9 mouse cellular contexts compared by ENCODE assay signal in genomic region chr6:86028150-86028549, GRCm38 (mm10). TPM values are rescaled to one million over a fixed set of nuclear protein-coding genes. Genes with fewer than 3 reads are reported as not detected.
A peak's percentile ranks its signal among the peaks of the same experiment; 100 is the strongest.
DNase-seq lines count a peak whose midpoint lies in the region; ATAC-seq lines count a peak whose summit lies in the region.
"Had no signal": no experiment of that assay in that cellular context is flagged by ENCODE, and none has a peak within 500 bp of the region (broad histone marks: within the 10 kb centered on the region; RNA-seq: fewer than 3 reads in every experiment).

No protein-coding gene starts in this region.

- no peak overlapping the region for H3K27ac ChIP-seq in heart, embryonic 15.5 days
- no peak overlapping the region for H3K27ac ChIP-seq in embryonic facial prominence, embryonic 12.5 days
- H3K27ac ChIP-seq in hindbrain, embryonic 14.5 days: peak overlapping the region; percentile 94
- H3K27ac ChIP-seq in midbrain, embryonic 13.5 days: peak overlapping the region; percentile 97

- H3K4me2 ChIP-seq in heart, embryonic 15.5 days: peak overlapping the region; percentile 95
- peak overlapping the region; percentile 92 for H3K4me2 ChIP-seq in embryonic facial prominence, embryonic 12.5 days (replicated peaks)
- peak overlapping the region; percentile 75 for H3K4me2 ChIP-seq in hindbrain, embryonic 14.5 days (replicated peaks)
- peak overlapping the region; percentile 81 for H3K4me2 ChIP-seq in midbrain, embryonic 13.5 days (replicated peaks)

- peak overlapping the region; percentile 54 for H3K4me3 ChIP-seq in heart, embryonic 15.5 days
- H3K4me3 ChIP-seq in embryonic facial prominence, embryonic 12.5 days: peak overlapping the region; percentile 61
- H3K4me3 ChIP-seq in hindbrain, embryonic 14.5 days (replicated peaks; ENCODE audit: low read length): peak overlapping the region; percentile 65
- H3K4me3 ChIP-seq in midbrain, embryonic 13.5 days (replicated peaks): peak overlapping the region; percentile 84

- DNase-seq in heart, postnatal 14 days: no peak
- DNase-seq in hindbrain, embryonic 14.5 days (ENCODE audit: low spot score): peak; percentile 31
- DNase-seq in urinary bladder, adult 2 months (ENCODE audit: low spot score): no peak
- no peak for DNase-seq in testis, postnatal 10 days (ENCODE audit: low spot score)

- intact Hi-C loops in heart, postnatal 14 days (cut with DNase I): no loop called here

- 64% methylated on average over 2 of the region's 2 CpGs for WGBS in heart, embryonic 15.5 days
- WGBS in embryonic facial prominence, embryonic 12.5 days: 60% methylated on average over 2 of the region's 2 CpGs
- WGBS in hindbrain, embryonic 14.5 days: 56% methylated on average over 2 of the region's 2 CpGs
- WGBS in midbrain, embryonic 13.5 days: 53% methylated on average over 2 of the region's 2 CpGs

- H3K27me3 ChIP-seq in heart, embryonic 15.5 days: peaks cover 40% of the 10 kb centered on the region
- H3K27me3 ChIP-seq in embryonic facial prominence, embryonic 12.5 days: peaks cover 17% of the 10 kb centered on the region
- H3K27me3 ChIP-seq in hindbrain, embryonic 14.5 days (ENCODE audit: control insufficient read depth, insufficient read depth, low read length): no peaks in the 10 kb centered on the region
- 0 out of 2 replicates have a peak, but pooled peaks cover 2% of the 10 kb centered on the region for H3K27me3 ChIP-seq in midbrain, embryonic 13.5 days

- H3K4me1 ChIP-seq in heart, embryonic 15.5 days (replicated peaks): peaks cover 7% of the 10 kb centered on the region
- H3K4me1 ChIP-seq in embryonic facial prominence, embryonic 12.5 days: 0 out of 2 replicates have a peak, but pooled peaks cover 5% of the 10 kb centered on the region
- peaks cover 32% of the 10 kb centered on the region for H3K4me1 ChIP-seq in hindbrain, embryonic 14.5 days (replicated peaks; ENCODE audit: control insufficient read depth, insufficient read depth, low read length)
- H3K4me1 ChIP-seq in midbrain, embryonic 13.5 days (replicated peaks): peaks cover 46% of the 10 kb centered on the region

- no peaks in the 10 kb centered on the region for H3K36me3 ChIP-seq in heart, embryonic 15.5 days
- no peaks in the 10 kb centered on the region for H3K36me3 ChIP-seq in embryonic facial prominence, embryonic 12.5 days
- H3K36me3 ChIP-seq in hindbrain, embryonic 14.5 days (replicated peaks; ENCODE audit: control insufficient read depth, insufficient read depth): no peaks in the 10 kb centered on the region; the same call in none of the 2 replicates
- no peaks in the 10 kb centered on the region for H3K36me3 ChIP-seq in midbrain, embryonic 13.5 days

- no peak overlapping the region for H3K9ac ChIP-seq in heart, embryonic 15.5 days
- H3K9ac ChIP-seq in embryonic facial prominence, embryonic 12.5 days: peak overlapping the region; percentile 72; the same call in 1 of the 2 replicates
- H3K9ac ChIP-seq in hindbrain, embryonic 14.5 days: peak overlapping the region; percentile 94
- H3K9ac ChIP-seq in midbrain, embryonic 13.5 days (replicated peaks): peak overlapping the region; percentile 97

- no peak for ATAC-seq in heart, embryonic 15.5 days (replicated peaks; ENCODE audit: insufficient number of reproducible peaks, insufficient read depth, low FRiP score, low read depth)
- no peak for ATAC-seq in embryonic facial prominence, embryonic 12.5 days (ENCODE audit: insufficient number of reproducible peaks, insufficient read depth, low FRiP score, low TSS enrichment)
- peak; percentile 41; the same call in 1 of the 2 replicates for ATAC-seq in hindbrain, embryonic 14.5 days (ENCODE audit: low FRiP score)
- peak; percentile 59 for ATAC-seq in midbrain, embryonic 13.5 days
- no peak for ATAC-seq in granulocyte monocyte progenitor cell, adult 5-6 weeks (replicated peaks; ENCODE audit: poor library complexity, severe bottlenecking)

- H3K9me3 ChIP-seq in heart, embryonic 15.5 days (replicated peaks): no peaks in the 10 kb centered on the region
- H3K9me3 ChIP-seq in embryonic facial prominence, embryonic 12.5 days: no peaks in the 10 kb centered on the region
- no peaks in the 10 kb centered on the region for H3K9me3 ChIP-seq in hindbrain, embryonic 14.5 days (ENCODE audit: control insufficient read depth, low read length)
- H3K9me3 ChIP-seq in midbrain, embryonic 13.5 days: no peaks in the 10 kb centered on the region

RNA-seq across cellular contexts. Expression of gene Add2, which starts 0.3 kb away (rescaled TPM):
- 1.6 and 5.0 TPM in 2 replicates for polyA plus RNA-seq in heart, embryonic 15.5 days (2015; fragmentation: Nextera tagmentation; extraction: Ambion mirVana)
- 1 to 10 TPM in 1 of 2 experiments, under 1 TPM in 1; 0.68 to 1.0 TPM for total RNA-seq in heart, postnatal 14 days (2021)
- polyA plus RNA-seq in embryonic facial prominence, embryonic 12.5 days (2016; fragmentation: Nextera tagmentation; extraction: Ambion mirVana): 20.0 and 22.2 TPM in 2 replicates
- polyA plus RNA-seq in hindbrain, embryonic 14.5 days (2014; fragmentation: Nextera tagmentation; extraction: Ambion mirVana): 102 and 111 TPM in 2 replicates
- 200 and 208 TPM in 2 replicates for polyA plus RNA-seq in midbrain, embryonic 13.5 days (2015; fragmentation: Nextera tagmentation; extraction: Ambion mirVana)
- polyA plus RNA-seq in urinary bladder, adult 2 months (2012; rRNA removed): 3.4 and 4.8 TPM in 2 replicates
- 0.21 TPM in 1 of 2 replicates, not detected in the other for total RNA-seq in granulocyte monocyte progenitor cell, adult 5-6 weeks (2014; fragmentation: Nextera tagmentation)
- total RNA-seq in granulocyte monocyte progenitor cell, adult 5-6 weeks (2017): 0.22 and 1.5 TPM in 2 replicates

RNA-seq across cellular contexts. Expression of gene Figla, which starts 12.2 kb away (rescaled TPM):
- not detected in 2 replicates for polyA plus RNA-seq in heart, embryonic 15.5 days (2015; fragmentation: Nextera tagmentation; extraction: Ambion mirVana)
- total RNA-seq in heart, postnatal 14 days (2021): not detected
- polyA plus RNA-seq in embryonic facial prominence, embryonic 12.5 days (2016; fragmentation: Nextera tagmentation; extraction: Ambion mirVana): not detected in 2 replicates
- polyA plus RNA-seq in hindbrain, embryonic 14.5 days (2014; fragmentation: Nextera tagmentation; extraction: Ambion mirVana): not detected in 2 replicates
- not detected in 2 replicates for polyA plus RNA-seq in midbrain, embryonic 13.5 days (2015; fragmentation: Nextera tagmentation; extraction: Ambion mirVana)
- polyA plus RNA-seq in urinary bladder, adult 2 months (2012; rRNA removed): not detected in 2 replicates
- not detected in 2 replicates for total RNA-seq in granulocyte monocyte progenitor cell, adult 5-6 weeks (2014; fragmentation: Nextera tagmentation)
- total RNA-seq in granulocyte monocyte progenitor cell, adult 5-6 weeks (2017): not detected in 2 replicates
- total RNA-seq: adrenal gland, postnatal 10 days had no signal

Comparison
In these comparisons a context has a peak if more than half of its experiments do, and no peak if none do; other contexts are left out.
1. ATAC-seq: peak in hindbrain, embryonic 14.5 days (single experiment) and midbrain, embryonic 13.5 days (single experiment); none in heart, embryonic 15.5 days (single experiment), embryonic facial prominence, embryonic 12.5 days (single experiment) and granulocyte monocyte progenitor cell, adult 5-6 weeks (single experiment).
2. H3K27ac ChIP-seq: peak in hindbrain, embryonic 14.5 days (single experiment) and midbrain, embryonic 13.5 days (single experiment); none in heart, embryonic 15.5 days (single experiment) and embryonic facial prominence, embryonic 12.5 days (single experiment).
3. Peak in every context shown above with its lines, with median percentiles within 50 percentile points of each other: H3K4me2 ChIP-seq and H3K4me3 ChIP-seq.